Mouse (Mus musculus) left cerebral cortex, postnatal 14 days (tissue): ENCODE results near the gene Gabre. TPM values are rescaled to one million over a fixed set of nuclear protein-coding genes. Genes with fewer than 3 reads are reported as not detected.
A peak's percentile ranks its signal among the peaks of the same experiment; 100 is the strongest.

Experiments
- DNase-seq, 2 experiments: peaks; one replicate each; pipeline ENCODE4 v3.0.0; 2021 to 2022; ENCODE audit warnings: low spot score in 2 of 2, mixed read lengths in 1 of 2
- intact Hi-C: fragments of 180-260 bp; cut with DNase I; formaldehyde crosslinking; loops from one replicate; pipeline ENCODE4 v1.15.1; 2025
- long read RNA-seq, 2 experiments: library from polyadenylated mRNA; stranded (forward); transcript quantifications; one replicate each; pipeline ENCODE4 v2.0.0; 2021
- microRNA-seq, 2 experiments: library from miRNA; unstranded; fragments of <30 nt; microRNA quantifications; one replicate each; pipeline ENCODE4 v1.2.0; 2022
- total RNA-seq, 2 experiments: library from RNA; stranded (reverse); gene quantifications; 2 replicates each; pipeline ENCODE4 v1.2.3; 2021

Gabre gene
- total RNA-seq: under 1 TPM; 0.13 TPM
- long read RNA-seq, experiment 1: 0 reads
- long read RNA-seq, experiment 2: 0 reads

DNA sequence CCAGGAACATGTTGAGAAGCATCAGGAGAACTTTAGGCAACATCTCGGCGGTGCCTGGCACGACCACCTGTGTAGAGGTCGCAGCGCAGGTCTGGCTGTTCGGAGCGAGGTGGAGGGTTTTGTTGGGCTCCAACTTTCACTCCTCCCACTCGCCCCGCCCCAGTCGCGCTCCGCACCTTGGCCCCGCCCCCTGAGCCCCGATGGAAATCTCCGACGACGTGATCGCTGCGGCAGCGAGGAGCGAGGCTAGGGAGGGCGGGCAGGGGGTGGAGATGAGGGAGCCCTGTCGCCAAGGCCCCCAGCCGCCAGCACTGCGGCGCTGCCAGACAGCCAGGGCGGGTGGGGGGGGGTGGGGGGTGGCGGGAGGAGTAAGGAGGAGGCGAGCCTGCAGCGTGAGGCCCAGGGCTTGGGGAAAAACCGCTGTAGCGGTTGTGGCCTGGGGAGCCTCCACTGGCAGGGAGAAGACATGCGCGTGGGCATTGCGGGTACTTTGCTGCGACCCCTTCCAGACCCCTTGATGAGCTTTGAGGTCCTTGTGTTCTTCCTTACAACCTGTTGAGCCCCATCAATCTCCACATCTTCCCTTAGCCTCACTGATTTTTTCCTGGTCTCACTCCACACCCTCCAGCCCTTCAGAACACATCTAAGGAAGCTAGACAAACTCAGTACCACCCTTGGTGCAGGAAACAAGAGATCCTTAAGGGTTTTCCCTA, at the start of gene Gabre:
Gene Gabre, minus strand, starts transcription at position 145 of the 713 bp plus-strand sequence.
- intact Hi-C loops: no loop called here

DNA sequence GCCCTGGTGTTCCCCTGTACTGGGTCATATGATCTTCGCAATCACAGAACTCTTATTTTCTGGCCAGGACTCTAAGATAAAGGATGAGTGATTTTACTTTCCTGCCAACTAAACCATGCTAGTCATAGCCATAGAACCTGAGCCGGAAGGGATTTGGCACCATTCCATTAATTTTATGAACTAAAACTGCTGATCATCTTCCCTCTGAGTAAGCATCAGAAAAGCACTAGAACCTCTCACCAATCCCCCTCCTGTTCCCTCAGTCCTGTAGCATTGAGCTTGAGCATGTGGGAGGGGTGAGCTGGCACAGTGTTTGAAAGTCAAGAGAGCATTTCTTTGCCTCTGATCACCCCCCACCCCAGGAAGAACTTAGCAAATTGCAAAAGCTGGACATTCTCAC, 23.2 kb upstream of the Gabre start:
- intact Hi-C loops: no loop called here
- no peak for DNase-seq

More for the DNA sequence above, at the start of gene Gabre:
- DNase-seq: peak in 1 of 2 experiments; percentile 1

DNA sequence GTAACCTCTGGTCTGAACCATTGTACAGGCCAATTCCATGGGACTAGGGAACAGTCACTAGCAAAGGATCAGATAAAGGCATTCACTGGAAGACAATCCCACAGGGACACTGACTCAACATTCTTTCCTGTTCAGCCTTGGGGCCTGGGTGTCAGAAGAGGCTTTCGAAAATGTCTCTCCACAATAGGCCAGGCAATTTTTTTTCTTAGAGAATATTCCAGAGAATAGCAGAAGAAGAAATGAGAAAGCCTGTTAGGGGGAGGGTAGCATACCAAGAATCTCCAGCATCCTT, 715 bp upstream of the Gabre start:
- no peak for DNase-seq
- intact Hi-C loops: no loop called here

DNA sequence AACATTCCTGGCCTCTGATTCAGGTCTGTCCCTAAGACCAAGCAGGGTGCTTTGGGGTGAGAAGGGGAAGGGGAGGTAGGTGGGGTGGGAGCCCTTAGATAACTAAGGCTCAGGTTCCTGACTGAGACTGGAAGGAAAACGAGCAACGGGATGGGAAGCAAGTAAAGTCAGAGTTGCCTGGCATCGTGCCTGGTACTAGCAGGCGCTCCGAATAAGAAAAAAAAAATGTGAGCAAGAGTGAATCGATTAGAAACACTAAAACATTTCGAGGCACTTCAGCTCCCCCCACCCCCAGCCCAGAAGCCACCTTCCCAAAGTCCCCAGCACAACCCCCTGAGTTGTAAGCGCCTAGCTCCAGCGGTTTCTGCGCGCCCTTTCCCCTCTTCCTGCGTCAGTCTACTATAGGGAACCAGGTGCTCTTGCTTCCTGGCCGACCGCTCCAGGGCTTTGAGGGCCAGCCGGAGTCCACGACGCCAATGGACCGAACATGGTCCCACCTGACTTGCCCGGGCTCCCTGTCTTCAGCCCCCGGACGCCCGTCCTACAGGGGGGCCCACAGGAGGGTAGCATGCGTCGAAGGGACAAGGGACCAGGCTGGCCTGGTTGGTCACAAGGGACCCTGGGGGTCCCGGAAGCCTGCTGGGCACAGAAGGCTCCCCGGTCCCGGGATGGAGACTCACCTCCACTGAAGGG, 491 bp downstream of the Gabre start:
- no peak for DNase-seq
- intact Hi-C loops: no loop called here

DNA sequence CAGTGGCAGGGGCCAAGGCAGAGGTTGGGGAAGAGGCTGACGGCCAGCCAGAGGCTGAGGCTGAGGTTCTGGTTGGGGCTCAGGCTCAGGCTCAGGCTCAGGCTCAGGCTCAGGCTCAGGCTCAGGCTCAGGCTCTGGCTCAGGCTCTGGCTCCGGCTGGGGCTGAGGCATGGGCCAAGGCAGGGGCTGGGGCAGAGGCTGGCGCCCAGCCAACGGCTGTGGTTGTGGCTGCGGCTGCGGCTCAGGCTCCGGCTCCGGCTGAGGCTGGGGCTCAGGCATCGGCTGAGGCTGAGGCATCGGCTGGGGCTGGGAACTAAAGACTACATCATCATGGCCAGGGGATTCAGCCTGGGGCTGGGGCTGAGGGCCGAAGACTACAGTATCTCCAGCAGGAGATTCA, 4.0 kb downstream of the Gabre start:
- intact Hi-C loops: no loop called here

DNA sequence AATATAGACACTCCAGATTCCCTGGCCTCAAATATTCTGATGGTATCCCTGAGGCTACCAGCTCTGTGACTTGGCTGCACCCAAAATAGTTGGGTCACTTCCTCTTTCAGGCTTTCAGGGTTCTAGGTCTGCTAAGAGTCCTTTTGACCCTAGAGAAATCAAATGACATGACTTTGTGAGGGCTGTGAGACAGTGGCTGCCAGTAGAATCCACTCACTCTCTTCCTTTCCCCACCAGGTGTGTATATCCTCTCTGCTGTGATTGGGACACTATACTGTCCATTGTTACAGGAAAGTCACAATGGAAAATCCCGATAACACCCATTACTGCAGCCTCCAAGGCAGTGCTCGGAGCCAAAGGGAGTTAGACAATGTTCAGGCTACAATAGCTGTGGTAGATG, 52.9 kb downstream of the Gabre start, which contains the start of gene Magea4:
Gene Magea4, plus strand, starts transcription at position 301 of the 400 bp plus-strand sequence.
- intact Hi-C loops: no loop called here
- no peak for DNase-seq

More for the DNA sequence above, 4.0 kb downstream of the Gabre start:
- DNase-seq: no peak

Small RNAs within 50 kb of the gene (microRNA-seq; reads per million reads assigned to microRNA genes)
- gene Mir224 (4.0 to 6.7 reads per million in 2 experiments), gene Mir452 (0.26 to 0.67 reads per million in 2 experiments)

Other genes with a start within 250 kb of the Gabre start
- gene Magea4, start 52.8 kb downstream of the Gabre start, total RNA-seq: not detected
- not detected for gene Magea10, start 112.1 kb upstream of the Gabre start, total RNA-seq